Mouse (Mus musculus) lung, adult 2 months (tissue): ENCODE measurements at regions not wholly inside any gene's neighbourhood (a gene's known extent, or its start where the extent isn't known, plus 50 kb on each side); places are given as distances from the start of the nearest gene placed in this dataset.

Source experiments
- CTCF ChIP-seq: fragments of 200-500 bp; IDR thresholded peaks from 2 replicates; pipeline ENCODE4 v1.5.1; 2011; ENCODE audit warnings: mild to moderate bottlenecking, low read length, control low read depth; ENCODE audit not compliant: insufficient read depth
- POLR2A ChIP-seq: fragments of 200-500 bp; IDR thresholded peaks from 2 replicates; pipeline ENCODE4 v1.6.1; 2011; ENCODE audit warnings: low read depth, mild to moderate bottlenecking, control low read depth, low read length, borderline replicate concordance; ENCODE audit errors: extremely low read depth

DNA sequence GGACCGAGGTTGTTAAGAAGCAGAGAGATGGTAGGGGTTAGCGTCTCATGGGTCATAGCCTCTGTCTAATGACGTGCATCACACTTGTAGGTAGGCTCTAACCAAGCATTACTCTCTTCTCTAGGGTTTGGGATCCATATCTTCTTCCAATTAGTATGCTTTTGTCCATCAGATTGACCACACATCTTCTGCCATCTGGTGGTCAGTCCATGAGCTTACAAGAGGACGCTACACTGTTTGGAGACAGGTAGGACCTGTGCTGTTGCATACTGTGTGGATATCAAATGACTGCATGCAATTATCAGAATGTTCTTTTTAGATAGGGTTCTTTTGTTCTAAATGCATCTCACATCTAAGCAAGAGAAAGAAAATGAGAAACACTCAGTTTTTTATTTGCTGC, 54.6 kb upstream of the Nxph1 start:
- TF ChIP-seq CTCF, result no peak
- no peak for TF ChIP-seq POLR2A
